Mouse (Mus musculus) cerebellum, adult 2 months (tissue): ENCODE results near the gene Fn3k.

Source experiments
- CTCF ChIP-seq: fragments of 200-500 bp; IDR thresholded peaks from 2 replicates; pipeline ENCODE4 v1.5.1; 2011; ENCODE audit warnings: low read depth, mild to moderate bottlenecking, control low read depth, low read length, moderate library complexity, borderline replicate concordance; ENCODE audit not compliant: insufficient read depth
- POLR2A ChIP-seq: fragments of 200-500 bp; IDR thresholded peaks from 2 replicates; pipeline ENCODE4 v1.6.1; 2011; ENCODE audit warnings: low read length, control low read depth, borderline replicate concordance; ENCODE audit not compliant: insufficient read depth

DNA sequence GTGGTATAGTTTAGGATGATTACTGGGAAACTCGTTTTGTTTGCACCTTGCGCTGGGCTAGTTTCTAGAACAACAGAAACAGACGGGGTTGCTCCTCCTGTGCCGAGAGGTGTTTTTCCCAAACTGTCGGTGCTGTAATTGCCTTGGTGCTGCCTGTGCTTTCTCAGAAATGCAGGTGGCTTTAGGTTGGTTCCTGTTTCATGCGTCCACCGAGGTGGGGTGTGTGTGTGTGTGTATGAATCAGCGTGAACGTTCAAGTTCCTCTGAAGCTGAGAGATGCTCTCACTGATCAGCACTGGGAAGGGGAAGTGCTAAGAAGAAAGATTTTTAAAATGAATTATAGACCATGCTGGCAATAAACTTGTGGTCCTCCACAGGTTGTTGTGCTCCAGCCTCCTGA is 51.2 kb downstream of the Fn3k start:
- TF ChIP-seq CTCF (no peak), POLR2A (no peak)
